Mouse (Mus musculus) liver, embryonic 13.5 days (tissue): ENCODE measurements around the gene Dnajb14. TPM values are rescaled to one million over a fixed set of nuclear protein-coding genes. Genes with fewer than 3 reads are reported as not detected.
"Not testable (repeated sequence)": the region's sequence is repeated elsewhere in the genome, so short reads cannot be mapped to it uniquely, and the experiment has no call there.

Experiments used
- ATAC-seq: fragments of 200-750 bp; cut with Nextera tagmentation; 2 replicates; pipeline ENCODE4 v1.8.0; 2017; ENCODE audit warnings: low read depth, mild to moderate bottlenecking, moderate number of reproducible peaks, moderate library complexity
- DNase-seq: peaks from one replicate; pipeline ENCODE4 v3.0.0; 2022
- H3K27ac ChIP-seq: fragments of 300-500 bp; sonication (generic); 2 replicates; pipeline ENCODE4 v1.5.1; 2015; ENCODE audit warnings: moderate library complexity, mild to moderate bottlenecking, inconsistent platforms
- H3K27me3 ChIP-seq: fragments of 300-500 bp; sonication (generic); 2 replicates; pipeline ENCODE4 v1.6.1; 2015; ENCODE audit warnings: mild to moderate bottlenecking, inconsistent platforms
- H3K36me3 ChIP-seq: fragments of 300-500 bp; sonication (generic); 2 replicates; pipeline ENCODE4 v1.6.1; 2015; ENCODE audit warnings: mild to moderate bottlenecking, inconsistent platforms
- H3K4me1 ChIP-seq: fragments of 300-500 bp; sonication (generic); replicated peaks from 2 replicates; pipeline ENCODE4 v1.6.1; 2015; ENCODE audit warnings: inconsistent platforms
- H3K4me2 ChIP-seq: fragments of 300-500 bp; sonication (generic); 2 replicates; pipeline ENCODE4 v1.6.1; 2015; ENCODE audit warnings: inconsistent platforms, mild to moderate bottlenecking, moderate library complexity
- H3K4me3 ChIP-seq: fragments of 300-500 bp; sonication (generic); replicated peaks from 2 replicates; pipeline ENCODE4 v1.5.1; 2015; ENCODE audit warnings: mild to moderate bottlenecking, inconsistent platforms
- H3K9ac ChIP-seq: fragments of 300-500 bp; sonication (generic); 2 replicates; pipeline ENCODE4 v1.6.1; 2015; ENCODE audit warnings: mild to moderate bottlenecking, inconsistent platforms
- H3K9me3 ChIP-seq: fragments of 300-500 bp; sonication (generic); replicated peaks from 2 replicates; pipeline ENCODE4 v1.6.1; 2016; ENCODE audit warnings: inconsistent platforms
- WGBS: fragments of 180-500 bp; shearing (Covaris S2); methylation state at CpG from one replicate; pipeline ENCODE4 v1.1.7; 2015; ENCODE audit not compliant: insufficient replicate concordance; 5-methylcytosine and 5-hydroxymethylcytosine counted together
- polyA plus RNA-seq: library from polyadenylated mRNA; unstranded; fragments of >200 nt; fragmentation: Nextera tagmentation; extraction: Ambion mirVana; gene quantifications from 2 replicates; pipeline ENCODE4 v1.2.1, GENCODE M21; 2015

Gene Dnajb14
- polyA plus RNA-seq, 1 experiment from 2014 or later, result 5.7 TPM

DNA sequence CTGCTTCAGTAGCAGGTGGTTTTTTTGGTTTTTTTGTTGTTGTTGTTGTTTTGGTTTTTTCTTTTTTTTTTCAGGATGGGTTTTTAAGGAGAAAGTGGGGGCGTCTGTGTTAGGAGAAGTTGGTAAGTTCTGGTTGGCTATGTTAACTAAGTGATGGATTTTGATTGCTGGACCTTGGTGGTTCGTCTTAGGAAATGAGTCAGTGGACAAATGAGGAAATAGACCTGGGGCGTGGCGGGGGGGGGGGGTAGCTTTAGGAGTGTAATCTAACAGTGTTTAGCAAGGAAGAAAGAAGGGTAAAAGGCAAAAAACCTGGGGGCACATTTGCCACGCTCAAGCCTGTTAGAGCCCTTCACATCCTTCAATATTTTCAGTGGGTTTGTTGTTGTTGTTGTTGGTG, 20.9 kb upstream of the Dnajb14 start:
- WGBS, result 38% methylated on average over 5 of the region's 5 CpGs
- Histone ChIP-seq H3K4me3 (no peak overlapping the region), H3K4me2 (no peak overlapping the region), H3K27me3 (no peaks in the 10 kb centered on the region), H3K27ac (no peak overlapping the region), H3K4me1 (peaks cover 22% of the 10 kb centered on the region), H3K9me3 (no peaks in the 10 kb centered on the region), H3K36me3 (no peaks in the 10 kb centered on the region), H3K9ac (no peak overlapping the region)
- no peak for ATAC-seq
- no peak for DNase-seq

DNA sequence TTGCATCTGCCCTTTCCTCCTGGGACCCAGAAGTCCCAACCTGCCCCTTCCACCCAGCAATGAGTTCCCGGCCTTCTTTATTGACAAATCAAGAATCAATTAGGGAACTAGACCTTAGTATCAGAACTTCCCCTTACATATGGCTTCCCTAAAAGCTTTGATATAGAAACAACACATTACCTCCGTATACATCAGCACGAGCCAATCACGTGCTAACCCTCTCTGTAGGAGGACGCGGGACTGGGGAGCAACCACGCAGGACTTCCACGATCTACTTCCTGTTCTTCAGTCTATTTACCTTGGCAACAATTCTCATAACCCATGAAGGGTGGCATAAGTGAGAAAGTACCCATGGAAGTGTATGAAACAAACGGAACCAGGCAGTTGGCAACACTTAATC, 19.1 kb upstream of the Dnajb14 start:
- peaks cover 16% of the 10 kb centered on the region for H3K4me1 ChIP-seq
- H3K9me3 ChIP-seq, result no peaks in the 10 kb centered on the region; the same call in 1 of the 2 replicates
- H3K4me2 ChIP-seq, result no peak overlapping the region
- H3K4me3 ChIP-seq, result no peak overlapping the region
- ATAC-seq, result no peak
- 68% methylated on average over 9 of the region's 9 CpGs for WGBS
- H3K9ac ChIP-seq, result no peak overlapping the region
- no peak for DNase-seq
- H3K36me3 ChIP-seq, result no peaks in the 10 kb centered on the region
- H3K27ac ChIP-seq, result no peak overlapping the region
- H3K27me3 ChIP-seq, result no peaks in the 10 kb centered on the region

DNA sequence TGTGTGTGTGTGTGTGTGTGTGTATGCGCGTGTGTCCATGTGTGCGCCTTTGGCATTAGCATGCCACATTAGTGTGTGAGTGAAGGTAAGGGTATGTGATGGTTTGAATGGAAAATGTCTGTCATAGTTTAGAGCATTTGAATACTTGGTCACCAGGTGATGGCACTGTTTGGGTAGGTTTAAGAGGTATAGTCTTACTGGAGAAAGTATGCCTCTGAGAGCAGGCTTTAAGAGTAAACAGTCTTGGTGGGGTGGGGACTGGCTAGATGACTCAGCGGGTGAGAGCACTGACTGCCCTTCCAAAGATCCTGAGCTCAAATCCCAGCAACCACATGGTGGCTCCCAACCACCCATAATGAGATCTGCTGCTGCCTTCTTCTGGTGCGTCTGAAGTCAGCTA, 17.8 kb upstream of the Dnajb14 start:
- no peaks in the 10 kb centered on the region; the same call in 1 of the 2 replicates for H3K9me3 ChIP-seq
- no peak overlapping the region for H3K27ac ChIP-seq
- H3K4me1 ChIP-seq, result peaks cover 6% of the 10 kb centered on the region
- ATAC-seq (peak; percentile 83), DNase-seq (no peak)
- no peaks in the 10 kb centered on the region for H3K27me3 ChIP-seq
- WGBS, result 74% methylated on average over 5 of the region's 5 CpGs
- H3K9ac ChIP-seq, result no peak overlapping the region
- H3K4me3 ChIP-seq, result no peak overlapping the region
- no peaks in the 10 kb centered on the region for H3K36me3 ChIP-seq
- H3K4me2 ChIP-seq, result no peak overlapping the region

DNA sequence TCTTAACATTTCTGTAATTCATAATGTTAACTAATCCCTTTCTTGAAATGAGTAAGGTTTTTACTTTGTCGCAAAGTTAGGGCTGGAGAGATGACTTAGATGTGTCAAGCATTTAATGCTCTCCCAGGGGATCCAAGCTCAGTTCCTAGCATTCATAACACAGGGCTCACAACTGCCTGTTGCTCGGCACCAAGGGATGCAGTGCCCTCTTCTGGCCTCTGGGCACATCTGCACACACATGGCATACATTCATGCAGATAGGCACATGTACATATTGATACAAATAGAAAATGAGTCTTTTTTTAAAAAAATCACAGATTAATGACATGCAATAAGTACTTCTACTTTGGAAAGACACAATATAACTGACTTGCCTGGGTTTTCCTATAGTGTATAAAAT, 16.3 kb upstream of the Dnajb14 start:
- Histone ChIP-seq H3K27ac (no peak overlapping the region), H3K4me3 (no peak overlapping the region), H3K36me3 (no peaks in the 10 kb centered on the region), H3K4me2 (no peak overlapping the region), H3K27me3 (no peaks in the 10 kb centered on the region), H3K4me1 (no peaks in the 10 kb centered on the region), H3K9ac (no peak overlapping the region), H3K9me3 (no peaks in the 10 kb centered on the region; the same call in 1 of the 2 replicates)
- 73% methylated on average over 2 of the region's 2 CpGs for WGBS
- DNase-seq (no peak), ATAC-seq (no peak)

DNA sequence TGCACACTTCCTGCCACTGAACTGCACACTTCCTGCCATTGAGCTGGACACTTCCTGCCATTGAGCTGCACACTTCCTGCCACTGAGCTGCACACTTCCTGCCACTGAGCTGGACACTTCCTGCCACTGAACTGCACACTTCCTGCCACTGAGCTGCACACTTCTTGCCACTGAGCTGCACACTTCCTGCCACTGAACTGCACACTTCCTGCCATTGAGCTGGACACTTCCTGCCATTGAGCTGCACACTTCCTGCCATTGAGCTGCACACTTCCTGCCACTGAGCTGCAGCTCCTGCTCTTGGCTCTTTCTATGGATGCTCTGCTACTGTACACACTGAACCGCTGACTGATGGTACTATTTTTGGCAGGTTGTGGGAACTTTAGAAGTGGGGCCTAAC, 14.5 kb upstream of the Dnajb14 start:
- ATAC-seq, H3K4me2 ChIP-seq, H3K4me1 ChIP-seq, H3K9me3 ChIP-seq, H3K27me3 ChIP-seq, DNase-seq, H3K36me3 ChIP-seq, H3K27ac ChIP-seq, H3K4me3 ChIP-seq, H3K9ac ChIP-seq: not testable (repeated sequence)
- 79% methylated on average over 1 of the region's 1 CpGs for WGBS

DNA sequence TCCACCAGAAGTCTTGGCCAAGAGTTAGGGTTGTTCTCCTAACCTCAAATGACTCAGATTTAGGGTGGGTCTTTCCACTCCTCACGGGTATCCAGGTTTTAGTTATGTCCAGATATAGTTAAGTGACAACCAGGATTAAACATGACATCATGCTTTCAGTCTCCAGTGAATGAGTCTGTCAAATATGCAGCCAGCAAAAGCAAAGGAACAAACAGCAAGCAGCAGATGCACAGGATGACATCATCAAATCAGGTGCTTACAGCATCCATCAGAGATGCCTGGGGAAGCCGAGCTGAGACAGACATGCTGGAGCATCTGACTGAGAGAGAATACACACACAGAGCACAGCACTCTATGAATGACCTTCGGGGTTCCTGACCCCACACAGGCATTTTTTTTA, 12.1 kb upstream of the Dnajb14 start:
- no peaks in the 10 kb centered on the region for H3K36me3 ChIP-seq
- no peaks in the 10 kb centered on the region; the same call in 1 of the 2 replicates for H3K9me3 ChIP-seq
- DNase-seq (no peak), ATAC-seq (no peak)
- H3K9ac ChIP-seq, result no peak overlapping the region
- H3K4me1 ChIP-seq, result peaks cover under 1% of the 10 kb centered on the region; the same call in 1 of the 2 replicates
- H3K27me3 ChIP-seq, result no peaks in the 10 kb centered on the region
- 65% methylated on average over 3 of the region's 3 CpGs for WGBS
- no peak overlapping the region for H3K4me2 ChIP-seq
- no peak overlapping the region for H3K27ac ChIP-seq
- no peak overlapping the region for H3K4me3 ChIP-seq

DNA sequence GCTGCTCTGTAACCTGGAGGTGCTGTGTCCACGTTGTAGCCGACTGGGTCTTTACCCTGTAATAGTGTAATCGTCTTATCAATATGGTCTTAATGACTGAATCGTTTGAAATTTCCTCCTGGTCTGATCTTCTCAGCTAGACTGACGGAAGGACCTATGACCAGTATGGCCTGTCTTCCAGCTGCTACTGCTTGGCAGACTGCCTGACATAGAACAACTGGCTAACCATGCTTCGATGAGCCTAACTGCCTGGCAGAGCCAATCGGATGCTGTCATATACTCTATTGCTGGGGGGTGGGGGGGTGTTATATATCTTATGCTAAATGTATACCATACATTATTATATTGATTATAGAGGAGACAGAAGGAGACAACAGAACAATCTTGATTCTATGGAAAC, 11.4 kb upstream of the Dnajb14 start:
- no peak overlapping the region for H3K27ac ChIP-seq
- H3K4me2 ChIP-seq, result no peak overlapping the region
- H3K4me3 ChIP-seq, result no peak overlapping the region
- H3K36me3 ChIP-seq, result no peaks in the 10 kb centered on the region
- 74% methylated on average over 7 of the region's 7 CpGs for WGBS
- ATAC-seq (no peak), DNase-seq (no peak)
- no peaks in the 10 kb centered on the region; the same call in 1 of the 2 replicates for H3K9me3 ChIP-seq
- H3K9ac ChIP-seq, result no peak overlapping the region
- peaks cover 4% of the 10 kb centered on the region; the same call in 1 of the 2 replicates for H3K4me1 ChIP-seq
- no peaks in the 10 kb centered on the region for H3K27me3 ChIP-seq

DNA sequence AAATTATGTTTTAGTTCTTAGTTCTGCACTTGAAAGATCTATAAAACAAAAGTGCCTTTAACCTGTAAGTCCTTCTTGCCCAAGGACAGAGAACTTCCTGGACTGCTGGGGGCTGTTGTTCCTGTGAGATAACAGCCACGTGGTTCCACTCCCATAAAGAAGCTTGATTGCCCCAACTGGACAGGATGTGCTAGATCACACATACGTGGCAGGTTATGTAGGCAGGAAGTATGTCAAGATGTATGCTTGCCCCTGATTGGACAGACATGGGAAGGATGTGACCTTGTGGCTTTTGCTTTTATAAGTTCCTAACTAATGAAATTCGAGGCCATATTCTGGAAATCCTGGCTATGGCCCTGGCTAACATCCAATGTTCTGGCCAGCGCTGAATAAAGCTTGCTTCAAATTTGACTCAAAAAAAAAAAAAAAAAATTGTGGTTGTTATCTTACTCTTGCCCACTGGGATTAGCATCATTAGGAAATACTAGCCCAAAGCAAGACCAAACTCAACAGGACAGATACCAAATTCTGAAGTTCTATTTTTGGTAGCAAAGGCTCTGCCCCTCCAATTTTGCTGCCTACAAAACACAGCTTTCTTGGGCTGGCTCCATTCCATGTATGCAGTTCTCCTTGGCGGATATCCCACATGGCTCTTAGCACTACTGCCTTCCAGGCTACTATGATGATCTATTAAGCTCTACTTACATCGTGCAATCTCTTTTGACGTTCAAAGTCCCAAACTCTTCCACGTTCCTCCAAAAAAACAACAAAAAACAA, 6.9 kb upstream of the Dnajb14 start:
- H3K27me3 ChIP-seq, result no peaks in the 10 kb centered on the region
- peaks cover 12% of the 10 kb centered on the region for H3K4me1 ChIP-seq
- no peaks in the 10 kb centered on the region for H3K9me3 ChIP-seq
- no peaks in the 10 kb centered on the region for H3K36me3 ChIP-seq
- ATAC-seq (no peak), DNase-seq (no peak)
- no peak overlapping the region for H3K4me2 ChIP-seq
- no peak overlapping the region for H3K4me3 ChIP-seq
- no peak overlapping the region for H3K27ac ChIP-seq
- no peak overlapping the region for H3K9ac ChIP-seq
- WGBS, result 56% methylated on average over 8 of the region's 8 CpGs

DNA sequence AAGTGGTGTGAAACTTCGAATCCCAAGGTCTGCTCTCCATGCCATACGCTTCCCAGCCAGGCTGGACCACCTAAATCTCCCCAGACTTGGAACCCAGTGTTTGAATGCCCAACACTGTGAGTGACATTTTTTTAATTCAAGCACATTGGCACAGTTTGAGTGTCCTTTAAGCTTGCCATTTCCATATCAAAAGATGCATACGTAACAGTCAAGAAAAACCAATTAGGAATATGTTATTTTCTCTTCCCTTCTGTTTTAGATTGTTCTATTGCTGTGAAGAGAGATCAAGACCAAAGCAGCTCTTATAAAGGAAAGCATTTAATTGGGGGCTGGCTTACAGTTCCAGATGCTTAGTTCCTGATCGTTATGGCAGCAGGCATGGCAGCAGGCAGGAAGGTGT, 6.0 kb upstream of the Dnajb14 start:
- Histone ChIP-seq H3K36me3 (peaks cover 6% of the 10 kb centered on the region), H3K27me3 (no peaks in the 10 kb centered on the region), H3K9me3 (no peaks in the 10 kb centered on the region), H3K9ac (no peak overlapping the region), H3K4me1 (peaks cover 19% of the 10 kb centered on the region), H3K4me3 (no peak overlapping the region), H3K4me2 (no peak overlapping the region), H3K27ac (no peak overlapping the region)
- no peak for DNase-seq
- WGBS, result 90% methylated on average over 4 of the region's 4 CpGs
- no peak for ATAC-seq

DNA sequence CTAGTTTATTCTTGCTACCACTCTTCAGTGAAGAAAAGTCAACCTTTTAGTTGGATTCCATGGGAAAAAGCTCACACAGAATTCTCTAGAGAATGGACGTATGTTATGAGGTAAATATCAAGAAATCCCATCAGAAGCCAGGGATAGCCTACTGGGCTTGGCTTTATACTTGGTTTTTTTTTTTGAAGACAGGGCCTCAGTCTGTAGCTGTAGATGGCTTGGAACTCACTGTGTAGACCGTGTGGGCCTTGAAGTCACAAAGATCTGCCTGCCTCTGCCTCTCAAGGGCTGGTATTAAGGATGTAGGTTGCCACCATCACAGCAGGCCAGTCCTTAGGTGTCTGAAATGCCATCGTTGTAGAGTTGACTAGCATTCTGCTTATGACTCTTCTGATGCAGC, 4.9 kb upstream of the Dnajb14 start:
- H3K4me2 ChIP-seq, result no peak overlapping the region
- H3K27me3 ChIP-seq, result no peaks in the 10 kb centered on the region
- peaks cover 27% of the 10 kb centered on the region for H3K4me1 ChIP-seq
- ATAC-seq (no peak), DNase-seq (no peak)
- H3K36me3 ChIP-seq, result peaks cover 13% of the 10 kb centered on the region
- H3K4me3 ChIP-seq, result no peak overlapping the region
- H3K27ac ChIP-seq, result no peak overlapping the region
- WGBS, result 83% methylated on average over 3 of the region's 3 CpGs
- no peaks in the 10 kb centered on the region for H3K9me3 ChIP-seq
- no peak overlapping the region for H3K9ac ChIP-seq

DNA sequence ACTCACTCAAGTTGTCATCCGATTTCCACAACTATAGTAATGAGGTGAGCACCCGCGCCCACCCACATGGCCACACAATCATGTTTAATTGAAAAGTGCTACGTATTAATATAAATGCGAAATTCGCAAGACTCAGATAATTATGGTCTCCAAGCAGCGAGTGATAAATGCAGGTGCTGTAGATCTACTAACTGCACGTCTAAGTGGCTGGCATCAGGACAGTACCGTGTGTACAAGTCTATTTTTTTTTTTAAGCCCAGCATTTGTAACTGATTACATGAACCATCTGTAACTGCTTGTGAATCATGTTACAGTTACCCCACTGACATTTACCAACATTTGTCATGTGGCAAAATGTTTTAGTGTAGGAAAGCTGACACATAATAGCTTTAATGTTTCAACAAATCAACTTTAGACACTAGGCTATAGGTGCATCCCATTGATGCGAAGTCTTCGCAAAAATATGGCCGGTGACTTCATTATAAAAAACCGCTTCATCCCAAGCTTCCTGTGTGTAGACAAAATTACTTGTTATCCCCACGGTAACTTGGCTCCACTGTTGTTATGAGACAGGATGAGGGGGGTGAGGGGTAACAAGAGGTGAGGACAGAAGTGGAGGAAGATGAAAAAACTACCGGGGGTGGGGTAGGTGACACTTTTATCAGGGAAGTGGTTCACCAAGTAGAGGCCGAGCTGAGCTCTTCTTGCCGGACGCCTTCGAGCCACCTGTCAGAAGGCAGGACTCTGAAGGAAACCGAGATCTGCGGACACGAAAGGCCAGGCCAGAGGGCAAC, 3.9 kb upstream of the Dnajb14 start:
- no peak for ATAC-seq
- Histone ChIP-seq H3K4me3 (peak overlapping the region; percentile 91), H3K27ac (peak overlapping the region; percentile 91), H3K9me3 (no peaks in the 10 kb centered on the region), H3K4me1 (peaks cover 30% of the 10 kb centered on the region), H3K36me3 (peaks cover 13% of the 10 kb centered on the region), H3K27me3 (no peaks in the 10 kb centered on the region), H3K9ac (peak overlapping the region; percentile 79), H3K4me2 (peak overlapping the region; percentile 77)
- WGBS, result 35% methylated on average over 22 of the region's 22 CpGs
- no peak for DNase-seq
